Mouse (Mus musculus): ENCODE results near the gene Prkca.
A peak's percentile ranks its signal among the peaks of the same experiment; 100 is the strongest.

Prkca gene

GRCm38 (mm10) chr11:107946823-107947222 lies 396.9 kb downstream of the Prkca start:
- DNase-seq (ENCODE audit: low spot score in 2 of 2) = no peak

- no peak for DNase-seq (ENCODE audit: low spot score in 2 of 2)
Measured at GRCm38 (mm10) chr11:107936929-107937328, 406.8 kb downstream of the Prkca start.

GRCm38 (mm10) chr11:107931721-107932120 lies 412.0 kb downstream of the Prkca start:
- DNase-seq (ENCODE audit: low spot score in 2 of 2) = no peak

- DNase-seq (ENCODE audit: low spot score in 2 of 2) = no peak
Measured at GRCm38 (mm10) chr11:107931288-107931687, 412.4 kb downstream of the Prkca start.

GRCm38 (mm10) chr11:107929712-107930111 lies 414.0 kb downstream of the Prkca start:
- DNase-seq (ENCODE audit: low spot score in 2 of 2) = peak in 1 of 2 experiments; percentile 20

GRCm38 (mm10) chr11:107919852-107920508 lies 423.7 kb downstream of the Prkca start:
- no peak for DNase-seq (ENCODE audit: low spot score in 2 of 2)

GRCm38 (mm10) chr11:107917721-107918235 lies 425.9 kb downstream of the Prkca start:
- no peak for DNase-seq (ENCODE audit: low spot score in 2 of 2)

- DNase-seq (ENCODE audit: low spot score in 2 of 2) = no peak
Measured at GRCm38 (mm10) chr11:107914634-107915226, 429.0 kb downstream of the Prkca start, which contains the start of gene Cacng5. Cacng5 (minus strand) TSS chr11:107915055.

GRCm38 (mm10) chr11:107913317-107913716 lies 430.4 kb downstream of the Prkca start:
- DNase-seq (ENCODE audit: low spot score in 2 of 2) = no peak

- no peak for DNase-seq (ENCODE audit: low spot score in 2 of 2)
Measured at GRCm38 (mm10) chr11:107905364-107905763, 438.4 kb downstream of the Prkca start.

GRCm38 (mm10) chr11:107903966-107904605 lies 439.6 kb downstream of the Prkca start:
- DNase-seq (ENCODE audit: low spot score in 2 of 2) = no peak

GRCm38 (mm10) chr11:107900470-107900869 lies 443.3 kb downstream of the Prkca start:
- DNase-seq (ENCODE audit: low spot score in 2 of 2) = no peak

- DNase-seq (ENCODE audit: low spot score in 2 of 2) = no peak
Measured at GRCm38 (mm10) chr11:107898698-107899097, 445.0 kb downstream of the Prkca start.

GRCm38 (mm10) chr11:107895635-107896034 lies 448.1 kb downstream of the Prkca start:
- no peak for DNase-seq (ENCODE audit: low spot score in 2 of 2)

GRCm38 (mm10) chr11:107891377-107891776 lies 452.4 kb downstream of the Prkca start:
- DNase-seq (ENCODE audit: low spot score in 2 of 2) = no peak

GRCm38 (mm10) chr11:107887342-107887741 lies 456.4 kb downstream of the Prkca start:
- no peak for DNase-seq (ENCODE audit: low spot score in 2 of 2)

Data from right cerebral cortex, postnatal 36 days (tissue).